Mouse (Mus musculus) frontal cortex, postnatal 36 days (tissue): ENCODE data around the gene Sh3gl2.
A peak's percentile ranks its signal among the peaks of the same experiment; 100 is the strongest.

Experiments used
- DNase-seq, 2 experiments: peaks; one replicate each; pipeline ENCODE4 v3.0.0; 2022; ENCODE audit warnings: low spot score in 2 of 2

The Sh3gl2 gene

DNA sequence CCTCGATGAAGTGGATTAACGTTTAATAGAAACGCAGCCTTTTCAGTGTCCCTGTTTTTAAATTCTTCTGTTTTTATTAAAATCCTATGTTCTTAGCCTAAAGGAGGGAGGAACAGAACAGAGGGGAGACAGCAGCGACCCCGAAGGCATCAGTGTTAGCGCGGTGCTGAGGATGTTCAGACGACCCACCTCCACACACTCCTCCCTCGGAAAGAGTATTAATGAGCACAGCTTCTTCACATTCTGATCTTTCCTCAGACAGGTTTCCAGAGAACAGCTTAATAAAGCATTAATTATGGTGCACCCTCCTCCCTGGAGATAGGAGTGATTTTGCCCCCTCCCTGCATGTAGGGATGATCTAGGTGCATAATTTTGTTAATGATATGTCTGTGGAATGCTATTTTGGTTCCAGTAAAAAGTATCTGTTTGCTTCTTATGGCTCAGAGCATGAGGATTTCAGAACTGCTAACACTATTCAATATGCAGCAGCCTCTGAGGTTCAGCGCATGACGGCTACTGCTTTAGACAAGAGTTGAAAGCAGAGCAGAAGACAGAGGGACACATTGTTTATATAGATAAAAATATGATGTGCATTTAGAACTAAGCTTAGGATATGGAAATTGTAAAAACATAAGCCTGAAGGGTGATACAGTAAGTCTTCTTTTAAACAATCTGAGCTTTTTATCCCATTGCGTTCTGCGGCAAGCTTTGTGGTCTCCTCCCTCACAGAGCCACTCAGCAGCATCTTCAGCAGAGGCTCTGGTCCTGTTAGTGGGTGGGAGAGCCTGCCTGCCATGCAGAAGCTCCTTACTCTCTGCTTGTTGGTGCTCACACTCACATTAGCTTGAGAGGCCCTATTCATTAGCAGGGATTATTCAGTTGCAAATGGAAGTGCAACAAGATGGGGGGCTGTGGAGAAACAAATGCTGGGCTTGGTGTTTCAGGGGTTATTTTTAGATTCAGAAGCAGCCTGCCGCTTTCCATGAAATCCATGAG is 27.8 kb downstream of the Sh3gl2 start:
- DNase-seq, result peak in 1 of 2 experiments; percentile 54

GRCm38 (mm10) chr4:85241675-85242074 is 36.7 kb downstream of the Sh3gl2 start:
- DNase-seq, result no peak

GRCm38 (mm10) chr4:85242562-85242961 is 37.6 kb downstream of the Sh3gl2 start:
- DNase-seq, result no peak

GRCm38 (mm10) chr4:85248673-85249072 is 43.7 kb downstream of the Sh3gl2 start:
- DNase-seq, result no peak

GRCm38 (mm10) chr4:85250271-85250670 is 45.3 kb downstream of the Sh3gl2 start:
- peak in 1 of 2 experiments; percentile 47 for DNase-seq

GRCm38 (mm10) chr4:85250786-85251185 is 45.9 kb downstream of the Sh3gl2 start:
- DNase-seq, result no peak

- no peak for DNase-seq
These were observed 51.0 kb downstream of the Sh3gl2 start for GRCm38 (mm10) chr4:85255771-85256389.

GRCm38 (mm10) chr4:85256461-85257202 is 51.7 kb downstream of the Sh3gl2 start:
- no peak for DNase-seq

DNA sequence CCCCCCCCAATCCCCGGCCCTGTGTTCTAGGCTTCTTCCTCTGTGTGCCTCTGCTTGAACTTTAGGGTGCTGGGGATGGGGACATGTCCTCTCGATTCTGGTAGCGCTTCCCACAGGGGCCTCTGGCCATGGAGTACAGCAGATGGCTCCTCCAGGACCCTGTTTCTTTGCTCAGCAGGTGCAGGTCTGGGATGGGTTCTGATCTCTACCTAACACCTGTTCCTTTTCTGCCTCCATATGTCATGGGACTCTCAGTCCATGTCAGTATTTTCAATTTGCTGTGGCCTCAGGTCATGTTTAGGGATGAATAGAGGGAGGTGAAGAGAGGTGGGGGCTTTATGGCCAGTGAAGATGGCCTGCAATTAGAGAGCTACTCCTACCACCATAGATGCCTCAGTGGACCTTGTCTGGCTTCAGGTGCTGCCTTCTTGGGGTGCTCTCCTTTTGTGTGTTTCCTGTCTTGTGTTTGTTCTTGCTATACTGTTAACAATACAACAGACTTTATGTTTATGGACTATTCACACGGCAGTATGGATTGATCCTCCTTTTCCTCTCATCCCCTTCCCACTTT is 52.9 kb downstream of the Sh3gl2 start:
- no peak for DNase-seq

- DNase-seq, result peak; percentile 51 to 83
These were observed 56.0 kb downstream of the Sh3gl2 start for GRCm38 (mm10) chr4:85260687-85261658.

GRCm38 (mm10) chr4:85262146-85262545 is 57.2 kb downstream of the Sh3gl2 start:
- no peak for DNase-seq

- no peak for DNase-seq
These were observed 57.7 kb downstream of the Sh3gl2 start for GRCm38 (mm10) chr4:85262606-85263005.

DNA sequence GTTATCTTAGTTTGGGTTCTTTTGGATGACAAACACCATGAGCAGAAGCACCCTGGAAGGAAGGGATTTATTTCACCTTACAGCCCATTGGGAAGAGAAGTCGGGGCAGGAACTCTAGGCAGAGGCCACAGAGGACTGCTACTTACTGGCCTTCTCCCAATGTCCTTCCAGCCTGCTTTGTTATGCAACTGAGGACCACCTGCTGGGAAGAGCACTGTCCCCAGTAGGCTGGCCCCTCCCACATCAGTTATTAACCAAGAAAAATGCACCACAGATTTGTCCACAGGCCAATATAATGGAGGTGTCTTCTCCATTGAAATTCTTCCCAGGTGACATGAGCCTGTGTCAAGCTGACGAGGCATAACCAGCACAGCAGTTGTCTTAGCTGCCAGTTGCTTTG is 62.5 kb downstream of the Sh3gl2 start:
- no peak for DNase-seq

DNA sequence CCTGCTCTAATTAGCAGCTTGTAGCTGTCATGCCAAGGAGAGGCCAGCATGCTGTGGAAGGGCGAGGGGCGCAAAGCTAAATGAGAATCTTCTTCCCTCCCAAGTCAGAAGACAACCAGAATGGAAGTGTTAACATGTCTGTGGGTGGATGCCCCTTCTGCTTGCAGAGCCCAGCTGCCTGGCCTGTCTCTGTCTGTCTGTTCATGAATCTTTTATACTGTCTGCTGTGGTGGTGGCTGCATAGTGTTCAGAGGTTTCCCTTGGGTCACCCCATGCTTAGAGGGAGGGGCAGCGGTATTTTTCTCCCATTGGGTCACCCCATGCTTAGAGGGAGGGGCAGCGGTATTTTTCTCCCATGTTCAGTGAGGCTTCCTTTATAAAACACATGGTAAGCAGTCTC is 68.0 kb downstream of the Sh3gl2 start:
- DNase-seq, result peak in 1 of 2 experiments; percentile 40

DNA sequence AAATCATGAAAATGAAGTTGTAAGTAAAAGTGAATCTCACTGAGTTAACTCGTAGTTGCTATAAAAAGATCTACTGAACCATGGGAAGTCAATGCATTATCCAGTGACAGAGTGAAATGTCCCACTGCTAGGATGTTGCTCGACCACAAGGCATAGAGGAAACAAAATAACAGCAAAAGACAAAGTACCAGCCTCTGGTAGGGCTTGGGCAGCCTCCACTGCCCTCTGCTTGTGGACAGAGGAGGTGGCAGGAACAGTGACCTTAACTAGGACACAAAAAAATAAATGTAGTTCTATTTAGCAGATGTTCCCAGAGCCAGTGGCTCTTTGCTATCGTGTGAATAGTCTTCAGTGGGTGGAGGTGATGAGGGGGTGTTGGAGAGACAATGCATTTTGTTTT is 68.5 kb downstream of the Sh3gl2 start:
- DNase-seq, result no peak

DNA sequence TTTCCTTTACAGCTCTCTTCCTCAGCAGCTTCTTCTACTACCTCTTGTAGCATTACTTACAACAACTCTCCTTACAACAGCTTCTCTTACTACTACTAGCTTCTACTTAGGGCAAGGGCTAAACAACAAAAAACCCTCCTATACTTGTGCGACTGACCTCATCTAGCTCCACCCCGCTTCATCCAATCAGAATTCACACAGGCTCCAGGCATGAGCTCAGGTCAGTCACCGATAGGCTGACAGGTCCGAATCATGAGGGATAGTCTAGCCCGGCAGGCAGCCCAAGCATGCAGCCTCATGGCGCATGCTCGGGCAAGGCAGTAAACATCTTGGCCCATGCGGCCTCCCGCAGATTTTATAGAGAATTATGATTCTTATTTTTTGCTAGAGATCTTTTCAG is 78.2 kb downstream of the Sh3gl2 start:
- no peak for DNase-seq

DNA sequence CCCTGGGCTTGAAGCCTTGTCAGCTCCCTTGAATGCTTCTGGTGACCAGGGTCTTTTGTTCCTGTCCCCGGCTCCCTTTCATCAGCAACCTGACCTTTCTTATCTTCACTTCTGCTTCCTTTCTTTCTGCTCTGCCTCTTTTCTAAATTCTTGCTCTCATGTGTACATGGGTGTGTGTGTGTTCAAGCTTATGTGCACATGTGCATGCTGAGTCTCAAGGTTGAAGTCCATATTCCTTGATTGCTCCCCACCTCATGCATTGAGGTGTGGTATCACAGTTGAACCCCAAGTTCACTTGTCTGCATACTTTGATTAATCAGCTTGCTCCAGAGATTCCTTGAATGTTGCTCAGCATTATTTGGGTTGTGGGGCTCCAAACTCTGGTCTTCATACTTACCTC is 85.1 kb downstream of the Sh3gl2 start:
- no peak for DNase-seq

DNA sequence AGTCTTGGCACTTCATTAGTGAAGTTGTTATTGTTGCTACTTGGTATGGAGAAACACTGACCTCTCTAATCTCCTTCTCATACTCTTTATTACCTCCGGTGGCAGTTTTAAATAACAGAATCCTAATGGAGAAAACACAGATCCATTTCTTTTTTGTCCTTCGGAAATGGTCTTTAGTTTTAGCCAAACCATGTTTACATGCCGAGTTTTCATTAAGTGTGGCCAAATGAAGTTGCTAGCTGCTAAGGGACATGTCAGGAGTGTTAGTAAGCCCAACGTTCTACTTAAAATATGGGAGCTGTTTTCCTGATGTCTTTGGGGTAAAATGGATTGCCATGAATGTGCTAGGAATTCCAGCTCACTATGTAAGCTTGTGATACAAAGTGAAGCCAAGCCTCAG is 86.4 kb downstream of the Sh3gl2 start:
- DNase-seq, result no peak

GRCm38 (mm10) chr4:85293368-85293767 is 88.4 kb downstream of the Sh3gl2 start:
- DNase-seq, result no peak

GRCm38 (mm10) chr4:85300610-85301405 is 95.9 kb downstream of the Sh3gl2 start:
- DNase-seq, result peak in 1 of 2 experiments; percentile 47
